Mouse (Mus musculus) hindbrain, embryonic 15.5 days (tissue): Measurements from ENCODE around the gene H13. TPM values are rescaled to one million over a fixed set of nuclear protein-coding genes. Genes with fewer than 3 reads are reported as not detected.

ENCODE experiments used
- ATAC-seq: fragments of 200-750 bp; cut with Nextera tagmentation; 2 replicates; pipeline ENCODE4 v1.8.0; 2017; ENCODE audit warnings: low read depth, moderate number of reproducible peaks, moderate TSS enrichment; ENCODE audit not compliant: low FRiP score
- H3K27ac ChIP-seq: fragments of 300-500 bp; sonication (generic); replicated peaks from 2 replicates; pipeline ENCODE4 v1.5.1; 2015; ENCODE audit warnings: mild to moderate bottlenecking, inconsistent platforms
- H3K27me3 ChIP-seq: fragments of 300-500 bp; sonication (generic); 2 replicates; pipeline ENCODE4 v1.6.1; 2015; ENCODE audit warnings: control low read depth, inconsistent platforms
- H3K36me3 ChIP-seq: fragments of 300-500 bp; sonication (generic); 2 replicates; pipeline ENCODE4 v1.6.1; 2015; ENCODE audit warnings: control low read depth, inconsistent platforms
- H3K4me1 ChIP-seq: fragments of 300-500 bp; sonication (generic); replicated peaks from 2 replicates; pipeline ENCODE4 v1.6.1; 2015; ENCODE audit warnings: control low read depth, inconsistent platforms
- H3K4me2 ChIP-seq: fragments of 300-500 bp; sonication (generic); 2 replicates; pipeline ENCODE4 v1.6.1; 2015; ENCODE audit warnings: moderate library complexity, mild to moderate bottlenecking, inconsistent platforms
- H3K4me3 ChIP-seq: fragments of 300-500 bp; sonication (generic); 2 replicates; pipeline ENCODE4 v1.5.1; 2015; ENCODE audit warnings: mild to moderate bottlenecking, inconsistent platforms
- H3K9ac ChIP-seq: fragments of 300-500 bp; sonication (generic); 2 replicates; pipeline ENCODE4 v1.6.1; 2015; ENCODE audit warnings: inconsistent platforms
- H3K9me3 ChIP-seq: fragments of 300-500 bp; sonication (generic); 2 replicates; pipeline ENCODE4 v1.6.1; 2016; ENCODE audit warnings: control low read depth, inconsistent platforms
- WGBS: fragments of 180-500 bp; shearing (Covaris S2); methylation state at CpG from one replicate; pipeline ENCODE4 v1.1.7; 2015; 5-methylcytosine and 5-hydroxymethylcytosine counted together
- polyA plus RNA-seq: library from polyadenylated mRNA; unstranded; fragments of >200 nt; fragmentation: Nextera tagmentation; extraction: Ambion mirVana; gene quantifications from 2 replicates; pipeline ENCODE4 v1.2.1, GENCODE M21; 2015

H13 gene
- 166 and 177 TPM in 2 replicates for polyA plus RNA-seq

- H3K27me3 ChIP-seq: no peaks in the 10 kb centered on the region
- peak within 1 kb of the TSS; percentile 90 for H3K9ac ChIP-seq
- H3K4me3 ChIP-seq: peak within 1 kb of the TSS; percentile 89
- H3K9me3 ChIP-seq: no peaks in the 10 kb centered on the region
- under 1% methylated on average over 35 of the region's 35 CpGs for WGBS
- peak within 1 kb of the TSS; percentile 92 for H3K4me2 ChIP-seq
- H3K36me3 ChIP-seq: peaks cover 8% of the 10 kb centered on the region; the same call in 1 of the 2 replicates
- H3K27ac ChIP-seq: peak within 1 kb of the TSS; percentile 97
- H3K4me1 ChIP-seq: peaks cover 38% of the 10 kb centered on the region
- ATAC-seq: peak; percentile 81
Observed at GRCm38 (mm10) chr2:152669256-152669638, at the start of gene H13. Gene H13, plus strand, starts transcription at chr2:152669461.

DNA sequence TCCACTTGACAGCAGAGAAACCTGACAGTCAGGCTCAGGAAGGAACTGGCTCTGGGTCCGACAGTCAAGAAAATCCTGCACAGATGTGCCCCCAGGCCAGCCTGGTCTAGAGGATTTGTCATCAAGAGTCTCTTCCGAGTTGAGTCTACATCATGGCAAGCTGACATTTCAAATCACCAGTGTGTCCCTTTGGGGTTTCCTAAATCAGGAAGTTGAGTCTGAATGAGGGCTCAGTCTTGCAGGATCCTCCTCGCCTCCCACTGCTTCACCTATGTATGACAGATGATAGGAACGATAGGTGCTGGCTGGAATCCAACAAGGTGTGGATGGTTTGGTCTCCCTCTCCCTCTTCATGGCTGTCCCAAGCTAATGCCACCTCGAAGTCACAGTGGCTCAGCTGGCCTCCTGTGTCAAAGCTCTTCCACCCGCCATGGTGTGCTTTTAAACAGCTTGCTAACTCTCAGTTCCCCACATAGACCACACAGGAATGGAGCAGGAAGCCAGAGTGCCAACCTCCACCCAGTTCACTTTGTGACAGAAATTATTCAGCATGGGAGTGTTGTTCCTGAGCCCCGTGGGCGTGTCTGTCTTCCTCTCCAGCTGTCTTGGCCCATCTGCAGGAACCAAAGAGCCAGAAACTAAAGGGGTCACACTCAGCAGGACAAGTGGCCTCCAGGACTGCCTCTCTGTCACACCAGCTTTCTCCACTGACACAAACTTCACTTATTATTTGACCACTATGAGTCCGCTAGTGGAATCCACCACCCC lies 48.7 kb upstream of the H13 start:
- Histone ChIP-seq H3K9ac (no peak overlapping the region), H3K4me1 (peaks cover 5% of the 10 kb centered on the region), H3K4me3 (no peak overlapping the region), H3K9me3 (no peaks in the 10 kb centered on the region), H3K36me3 (no peaks in the 10 kb centered on the region), H3K4me2 (no peak overlapping the region), H3K27me3 (no peaks in the 10 kb centered on the region; the same call in 1 of the 2 replicates), H3K27ac (no peak overlapping the region)
- no peak for ATAC-seq
- WGBS: 82% methylated on average over 9 of the region's 9 CpGs

DNA sequence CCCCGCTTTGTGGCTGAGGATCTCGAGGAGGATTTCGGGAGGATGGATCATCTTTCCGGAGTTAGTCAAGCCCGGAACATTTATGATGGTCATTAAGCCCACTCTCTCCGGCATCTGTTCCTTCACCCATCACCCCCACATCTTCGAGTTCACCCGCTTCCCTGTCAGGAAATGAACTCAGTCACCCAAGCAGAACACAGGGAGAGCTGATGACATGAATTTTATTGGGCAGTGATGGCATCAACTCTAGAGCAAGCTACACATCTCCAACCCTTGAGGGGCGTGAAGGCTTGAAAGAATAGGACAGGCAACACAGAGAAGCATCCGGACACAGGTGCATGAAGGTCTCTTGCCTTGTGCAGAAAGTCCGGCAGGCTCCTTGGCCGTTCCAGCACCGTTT lies 47.1 kb upstream of the H13 start:
- Histone ChIP-seq H3K27ac (no peak overlapping the region), H3K4me3 (no peak overlapping the region), H3K4me1 (peaks cover 12% of the 10 kb centered on the region), H3K36me3 (no peaks in the 10 kb centered on the region), H3K9me3 (no peaks in the 10 kb centered on the region), H3K4me2 (no peak overlapping the region), H3K27me3 (peaks cover 15% of the 10 kb centered on the region), H3K9ac (no peak overlapping the region)
- no peak for ATAC-seq
- WGBS: 90% methylated on average over 13 of the region's 13 CpGs

DNA sequence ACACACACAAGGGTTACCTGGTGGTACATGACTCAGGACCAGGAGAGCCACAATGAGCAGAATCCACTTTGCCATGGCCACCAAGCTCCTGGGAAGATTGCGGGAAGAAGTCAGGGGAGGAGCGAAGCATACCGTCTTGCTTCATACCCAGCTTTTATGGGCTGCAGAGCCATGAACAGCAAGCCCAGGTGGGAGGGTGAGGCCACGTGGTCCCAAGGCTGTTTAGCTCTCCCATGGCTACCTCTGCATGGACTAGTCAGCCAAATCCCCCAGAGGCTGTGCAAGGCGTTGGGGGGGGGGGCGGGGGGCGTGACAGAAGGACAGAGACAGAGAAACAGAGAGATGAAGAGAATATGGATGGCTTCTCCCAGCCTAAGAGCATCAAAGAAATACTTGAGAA lies 46.3 kb upstream of the H13 start, which contains the start of gene Defb25:
Gene Defb25, minus strand, starts transcription at position 101 of the 400 bp plus-strand sequence.
- H3K9ac ChIP-seq: no peak within 1 kb of the TSS
- no peak within 1 kb of the TSS for H3K27ac ChIP-seq
- H3K36me3 ChIP-seq: no peaks in the 10 kb centered on the region
- WGBS: 84% methylated on average over 7 of the region's 7 CpGs
- H3K4me3 ChIP-seq: no peak within 1 kb of the TSS
- peaks cover 15% of the 10 kb centered on the region for H3K4me1 ChIP-seq
- no peak within 1 kb of the TSS for H3K4me2 ChIP-seq
- H3K27me3 ChIP-seq: peaks cover 16% of the 10 kb centered on the region
- no peak for ATAC-seq
- H3K9me3 ChIP-seq: no peaks in the 10 kb centered on the region

DNA sequence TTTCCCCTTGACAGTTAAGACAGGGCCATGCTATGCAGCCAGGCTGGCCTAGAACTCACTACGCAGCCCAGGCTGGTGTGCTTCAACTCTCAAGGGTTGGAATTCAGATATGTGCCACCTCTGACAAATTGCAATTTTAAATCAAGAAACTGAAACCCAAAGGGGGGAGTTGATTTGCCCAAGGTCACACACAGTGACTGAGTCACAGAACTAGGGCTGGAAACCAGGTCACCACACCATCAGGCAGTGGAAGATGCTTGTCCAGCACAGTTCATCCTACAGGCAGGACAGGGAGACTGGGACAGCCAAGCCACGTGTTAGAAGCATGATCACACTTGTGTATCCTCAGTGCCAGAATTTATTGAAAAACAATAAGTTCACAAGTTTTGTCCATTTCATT lies 44.7 kb upstream of the H13 start:
- no peak for ATAC-seq
- H3K4me2 ChIP-seq: no peak overlapping the region
- 93% methylated on average over 2 of the region's 2 CpGs for WGBS
- H3K4me1 ChIP-seq: peaks cover 15% of the 10 kb centered on the region
- no peak overlapping the region for H3K4me3 ChIP-seq
- H3K27me3 ChIP-seq: peaks cover 28% of the 10 kb centered on the region
- no peaks in the 10 kb centered on the region for H3K36me3 ChIP-seq
- no peak overlapping the region for H3K9ac ChIP-seq
- no peaks in the 10 kb centered on the region for H3K9me3 ChIP-seq
- no peak overlapping the region for H3K27ac ChIP-seq

- no peaks in the 10 kb centered on the region for H3K9me3 ChIP-seq
- no peak for ATAC-seq
- no peak overlapping the region for H3K9ac ChIP-seq
- H3K4me2 ChIP-seq: no peak overlapping the region
- H3K4me3 ChIP-seq: no peak overlapping the region
- peaks cover 28% of the 10 kb centered on the region for H3K27me3 ChIP-seq
- 0% methylated on average over 1 of the region's 1 CpGs for WGBS
- peaks cover 15% of the 10 kb centered on the region for H3K4me1 ChIP-seq
- H3K36me3 ChIP-seq: no peaks in the 10 kb centered on the region
- H3K27ac ChIP-seq: no peak overlapping the region
Observed at GRCm38 (mm10) chr2:152625256-152625655, 44.0 kb upstream of the H13 start.

GRCm38 (mm10) chr2:152626774-152627591 lies 42.3 kb upstream of the H13 start, which contains the start of gene Rem1:
Gene Rem1, plus strand, starts transcription at chr2:152626951.
- peak within 1 kb of the TSS; percentile 32 for H3K4me3 ChIP-seq
- H3K27me3 ChIP-seq: peaks cover 28% of the 10 kb centered on the region
- 2% methylated on average over 46 of the region's 59 CpGs for WGBS
- H3K4me2 ChIP-seq: peak within 1 kb of the TSS; percentile 63
- H3K9ac ChIP-seq: 0 out of 2 replicates have a peak within 1 kb of the TSS, but pooled peaks have one; percentile 13
- no peak for ATAC-seq
- H3K4me1 ChIP-seq: peaks cover 15% of the 10 kb centered on the region
- H3K36me3 ChIP-seq: no peaks in the 10 kb centered on the region
- no peak within 1 kb of the TSS for H3K27ac ChIP-seq
- H3K9me3 ChIP-seq: no peaks in the 10 kb centered on the region

DNA sequence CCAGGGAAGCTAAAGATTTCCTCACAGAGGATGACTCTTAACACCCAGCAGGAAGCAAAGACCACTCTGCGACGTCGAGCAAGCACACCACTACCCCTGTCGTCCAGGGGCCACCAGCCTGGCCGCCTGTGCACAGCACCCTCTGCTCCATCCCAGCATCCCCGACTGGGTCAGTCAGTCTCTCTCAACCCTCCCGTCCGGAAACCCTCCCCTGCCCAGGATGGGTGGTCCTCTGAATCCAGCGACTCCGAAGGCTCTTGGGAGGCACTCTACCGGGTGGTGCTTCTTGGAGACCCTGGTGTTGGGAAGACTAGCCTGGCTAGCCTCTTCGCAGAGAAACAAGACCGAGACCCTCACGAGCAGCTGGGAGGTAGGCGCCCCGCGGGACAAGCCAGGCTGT lies 41.2 kb upstream of the H13 start:
- H3K4me2 ChIP-seq: no peak overlapping the region
- peaks cover 15% of the 10 kb centered on the region for H3K4me1 ChIP-seq
- H3K27me3 ChIP-seq: peaks cover 28% of the 10 kb centered on the region
- 49% methylated on average over 17 of the region's 17 CpGs for WGBS
- H3K4me3 ChIP-seq: no peak overlapping the region
- no peak for ATAC-seq
- no peaks in the 10 kb centered on the region for H3K36me3 ChIP-seq
- no peaks in the 10 kb centered on the region for H3K9me3 ChIP-seq
- no peak overlapping the region for H3K27ac ChIP-seq
- H3K9ac ChIP-seq: no peak overlapping the region

DNA sequence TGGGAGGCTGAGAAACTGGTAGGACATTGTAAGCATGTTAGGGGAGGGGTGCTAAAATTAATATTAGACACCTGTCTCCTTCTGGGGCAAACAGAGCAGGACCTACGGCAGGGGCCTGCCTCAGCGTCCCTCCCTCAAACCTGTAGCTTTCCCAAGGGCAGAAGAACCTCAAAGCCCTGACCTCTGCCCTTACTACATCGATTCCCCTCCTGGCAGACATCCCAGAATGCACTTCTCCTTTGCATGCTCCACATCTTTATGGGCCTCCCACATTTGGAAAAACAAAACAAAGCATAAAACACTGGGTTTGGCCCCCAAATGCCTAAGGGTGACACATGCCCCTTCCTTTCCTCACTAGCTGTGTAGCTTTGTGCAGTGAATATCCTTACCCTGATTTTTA lies 40.0 kb upstream of the H13 start:
- Histone ChIP-seq H3K9ac (no peak overlapping the region), H3K27me3 (peaks cover 28% of the 10 kb centered on the region), H3K36me3 (no peaks in the 10 kb centered on the region), H3K4me2 (no peak overlapping the region), H3K4me3 (no peak overlapping the region), H3K4me1 (peaks cover 15% of the 10 kb centered on the region), H3K9me3 (no peaks in the 10 kb centered on the region), H3K27ac (no peak overlapping the region)
- no peak for ATAC-seq
- 71% methylated on average over 3 of the region's 3 CpGs for WGBS

- Histone ChIP-seq H3K9me3 (no peaks in the 10 kb centered on the region), H3K4me1 (peaks cover 15% of the 10 kb centered on the region), H3K4me2 (no peak overlapping the region), H3K27ac (no peak overlapping the region), H3K36me3 (no peaks in the 10 kb centered on the region), H3K27me3 (peaks cover 28% of the 10 kb centered on the region), H3K9ac (no peak overlapping the region), H3K4me3 (no peak overlapping the region)
- WGBS: 94% methylated on average over 6 of the region's 6 CpGs
- ATAC-seq: no peak
Observed at GRCm38 (mm10) chr2:152629904-152630303, 39.4 kb upstream of the H13 start.

DNA sequence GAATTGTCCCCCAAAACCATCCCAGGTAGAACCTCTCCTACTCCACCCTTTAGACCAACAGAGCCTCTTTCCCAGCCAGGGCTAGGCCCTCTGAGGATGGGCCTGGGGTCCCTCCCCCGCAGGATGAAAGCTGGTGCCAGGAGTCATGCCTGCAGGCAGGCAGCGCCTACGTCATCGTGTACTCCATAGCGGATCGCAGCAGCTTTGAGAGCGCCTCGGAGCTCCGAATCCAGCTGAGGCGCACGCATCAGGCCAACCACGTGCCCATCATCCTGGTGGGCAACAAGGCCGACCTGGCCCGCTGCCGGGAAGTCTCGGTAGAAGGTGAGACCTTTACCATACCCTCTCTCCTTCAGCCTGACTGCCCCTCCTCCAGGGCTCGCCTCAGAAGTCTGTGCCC lies 35.9 kb upstream of the H13 start:
- Histone ChIP-seq H3K4me3 (0 out of 2 replicates have a peak overlapping the region, but pooled peaks have one; percentile 5), H3K9me3 (no peaks in the 10 kb centered on the region), H3K27ac (no peak overlapping the region), H3K4me1 (no peaks in the 10 kb centered on the region), H3K27me3 (peaks cover 8% of the 10 kb centered on the region), H3K4me2 (peak overlapping the region; percentile 37), H3K36me3 (no peaks in the 10 kb centered on the region), H3K9ac (no peak overlapping the region)
- WGBS: 39% methylated on average over 17 of the region's 17 CpGs
- ATAC-seq: no peak

DNA sequence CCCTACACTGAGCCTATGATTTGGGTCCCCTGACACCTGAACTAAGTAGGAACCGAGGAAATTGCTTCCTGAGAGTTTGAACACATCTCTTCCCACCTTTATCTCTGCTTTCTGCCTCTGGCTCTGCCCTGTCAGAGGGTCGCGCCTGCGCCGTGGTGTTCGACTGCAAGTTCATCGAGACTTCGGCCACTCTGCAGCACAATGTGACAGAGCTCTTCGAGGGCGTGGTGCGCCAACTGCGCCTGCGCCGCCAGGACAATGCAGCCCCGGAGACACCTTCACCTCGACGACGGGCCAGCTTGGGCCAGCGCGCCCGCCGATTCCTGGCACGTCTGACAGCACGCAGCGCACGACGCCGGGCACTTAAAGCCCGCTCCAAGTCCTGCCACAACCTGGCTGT lies 35.0 kb upstream of the H13 start:
- Histone ChIP-seq H3K4me3 (no peak overlapping the region), H3K27ac (no peak overlapping the region), H3K36me3 (no peaks in the 10 kb centered on the region), H3K4me1 (no peaks in the 10 kb centered on the region), H3K4me2 (no peak overlapping the region), H3K9ac (no peak overlapping the region), H3K9me3 (no peaks in the 10 kb centered on the region), H3K27me3 (peaks cover 1% of the 10 kb centered on the region; the same call in 1 of the 2 replicates)
- no peak for ATAC-seq
- 74% methylated on average over 29 of the region's 29 CpGs for WGBS
